Comparison of ENCODE assay signal across 8 mouse cellular contexts in the genomic region with DNA sequence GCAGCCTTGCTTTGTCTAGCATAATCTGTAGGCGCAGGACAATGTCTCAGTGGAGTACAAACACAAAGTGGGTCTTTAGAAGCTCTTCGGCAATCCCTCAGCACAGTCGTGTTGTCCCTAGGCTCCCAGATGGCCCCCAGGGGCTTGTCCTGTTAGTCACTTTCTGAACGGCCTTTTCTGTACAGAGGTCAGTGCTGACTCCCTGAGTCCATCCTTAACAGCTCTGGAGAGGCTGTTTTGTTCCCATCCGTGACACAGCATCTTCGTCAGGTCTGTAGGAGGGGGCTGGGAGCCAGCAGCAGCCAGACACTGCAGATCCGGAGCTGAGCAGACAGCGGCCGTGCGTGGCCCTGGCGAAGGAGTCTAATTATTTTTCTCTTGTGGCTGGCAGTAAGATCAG. TPM values are rescaled to one million over a fixed set of nuclear protein-coding genes. Genes with fewer than 3 reads are reported as not detected.
DNase-seq lines count a peak whose midpoint lies in the region; ATAC-seq and TF ChIP-seq lines count a peak whose summit lies in the region.

No protein-coding gene starts in this region.

- no peak for TF ChIP-seq CTCF in gastrocnemius, adult 2 months (IDR thresholded peaks at IDR 0.05)
- no peak for TF ChIP-seq CTCF in embryonic fibroblast, embryonic 13.5 days (IDR thresholded peaks at IDR 0.05; ENCODE audit: borderline replicate concordance, insufficient read depth, low read length)

- H3K27me3 ChIP-seq in hindbrain, embryonic 16.5 days (replicated peaks; ENCODE audit: control insufficient read depth, insufficient read depth, low read length): no peaks in the 10 kb centered on the region
- H3K27me3 ChIP-seq in neural tube, embryonic 12.5 days (replicated peaks): no peaks in the 10 kb centered on the region

- intact Hi-C loops in gastrocnemius, adult 2 months (cut with DNase I): no loop called here
- intact Hi-C loops in gastrocnemius, postnatal 36 days (cut with DNase I): no loop called here

- WGBS in hindbrain, embryonic 16.5 days: 10% methylated on average over 11 of the region's 11 CpGs
- 25% methylated on average over 11 of the region's 11 CpGs for WGBS in neural tube, embryonic 12.5 days

- peak overlapping the region; percentile 99 for H3K27ac ChIP-seq in gastrocnemius, adult 2 months
- peak overlapping the region; percentile 35 for H3K27ac ChIP-seq in ES-E14 (ENCODE audit: insufficient read depth, low read depth, low read length, poor library complexity, severe bottlenecking)
- peak overlapping the region; percentile 62 for H3K27ac ChIP-seq in embryonic fibroblast, embryonic 13.5 days (ENCODE audit: insufficient read depth, low read length)
- H3K27ac ChIP-seq in hindbrain, embryonic 16.5 days (ENCODE audit: low read depth, low read length): peak overlapping the region; percentile 13
- H3K27ac ChIP-seq in neural tube, embryonic 12.5 days: no peak overlapping the region

- H3K36me3 ChIP-seq in ES-E14 (ENCODE audit: control insufficient read depth, insufficient read depth, low read length, poor library complexity, severe bottlenecking): no peaks in the 10 kb centered on the region
- H3K36me3 ChIP-seq in hindbrain, embryonic 16.5 days (ENCODE audit: control insufficient read depth, insufficient read depth, low read length): no peaks in the 10 kb centered on the region
- H3K36me3 ChIP-seq in neural tube, embryonic 12.5 days: no peaks in the 10 kb centered on the region

- no peaks in the 10 kb centered on the region for H3K9me3 ChIP-seq in ES-E14 (ENCODE audit: control insufficient read depth, insufficient read depth, low read depth, low read length)
- H3K9me3 ChIP-seq in hindbrain, embryonic 16.5 days (ENCODE audit: control insufficient read depth, low read length): no peaks in the 10 kb centered on the region
- no peaks in the 10 kb centered on the region for H3K9me3 ChIP-seq in neural tube, embryonic 12.5 days

- peaks cover 4 to 22% of the 10 kb centered on the region in 2 experiments for H3K4me1 ChIP-seq in ES-E14 (ENCODE audit: control insufficient read depth in 2 of 2, insufficient read depth in 2 of 2, low read length in 2 of 2, poor library complexity in 1 of 2)
- peaks cover 29% of the 10 kb centered on the region for H3K4me1 ChIP-seq in embryonic fibroblast, embryonic 13.5 days (ENCODE audit: control insufficient read depth, insufficient read depth, low read length)
- peaks cover 48% of the 10 kb centered on the region for H3K4me1 ChIP-seq in hindbrain, embryonic 16.5 days (ENCODE audit: control insufficient read depth, insufficient read depth, low read depth, low read length)
- H3K4me1 ChIP-seq in neural tube, embryonic 12.5 days: peaks cover 27% of the 10 kb centered on the region

- DNase-seq in gastrocnemius, adult 2 months: peak; percentile 65
- DNase-seq in gastrocnemius, postnatal 36 days: no peak
- no peak for DNase-seq in ES-E14 (ENCODE audit: low read depth, low spot score)
- no peak for DNase-seq in B cell, adult 2 months
- DNase-seq in left cerebral cortex, adult 8-10 months (ENCODE audit: low spot score in 2 of 2): no peak

- H3K4me2 ChIP-seq in hindbrain, embryonic 16.5 days (ENCODE audit: low read length): peak overlapping the region; percentile 38
- H3K4me2 ChIP-seq in neural tube, embryonic 12.5 days (replicated peaks): peak overlapping the region; percentile 21

- peak; percentile 41; the same call in 1 of the 2 replicates for TF ChIP-seq POLR2A in embryonic fibroblast, embryonic 13.5 days (IDR thresholded peaks at IDR 0.05; ENCODE audit: low read depth, low read length)

- H3K4me3 ChIP-seq in gastrocnemius, adult 2 months: peak overlapping the region; percentile 60
- H3K4me3 ChIP-seq in ES-E14 (ENCODE audit: insufficient read depth in 1 of 2, low read depth in 1 of 2, low read length in 2 of 2, poor library complexity in 1 of 2, severe bottlenecking in 1 of 2): no peak overlapping the region
- no peak overlapping the region for H3K4me3 ChIP-seq in embryonic fibroblast, embryonic 13.5 days (ENCODE audit: insufficient read depth, low read length)
- H3K4me3 ChIP-seq in hindbrain, embryonic 16.5 days (ENCODE audit: low read length): no peak overlapping the region
- H3K4me3 ChIP-seq in neural tube, embryonic 12.5 days: no peak overlapping the region

- in situ Hi-C loops in ES-E14 (cut with MboI; ENCODE audit: low sequenced_read_pairs in 2 of 2, unreplicated experiment in 2 of 2): no loop called here

- peak overlapping the region; percentile 37; the same call in 1 of the 2 replicates for H3K9ac ChIP-seq in ES-E14 (ENCODE audit: insufficient read depth, low read depth, low read length, poor library complexity, severe bottlenecking)
- H3K9ac ChIP-seq in hindbrain, embryonic 16.5 days (ENCODE audit: low read depth, low read length): peak overlapping the region; percentile 41; the same call in 1 of the 2 replicates
- H3K9ac ChIP-seq in neural tube, embryonic 12.5 days: no peak overlapping the region

- peak; percentile 77; the same call in 1 of the 2 replicates for ATAC-seq in hindbrain, embryonic 16.5 days
- ATAC-seq in neural tube, embryonic 12.5 days (ENCODE audit: low FRiP score, low read depth): no peak

TF ChIP-seq in ES-E14, 5 proteins besides CTCF, POLR2A, EP300 and RAD21:
- no peak for TF ChIP-seq ZNF384 (IDR thresholded peaks at IDR 0.05; ENCODE audit: low read depth, low read length)
- no peak for TF ChIP-seq ZC3H11A (IDR thresholded peaks at IDR 0.05; ENCODE audit: borderline replicate concordance, low read depth, low read length)
- no peak for TF ChIP-seq MAFK (IDR thresholded peaks at IDR 0.05; ENCODE audit: insufficient read depth, low read depth, low read length)
- no peak for TF ChIP-seq HCFC1 (IDR thresholded peaks at IDR 0.05; ENCODE audit: borderline replicate concordance, insufficient read depth, low read length)
- TF ChIP-seq CHD2 (IDR thresholded peaks at IDR 0.05; ENCODE audit: low read depth, low read length): no peak

RNA-seq across cellular contexts. Expression of gene Bag3, which starts 7.6 kb away (rescaled TPM):
- 100 to 1,000 TPM; 133 to 186 TPM for total RNA-seq in gastrocnemius, adult 2 months (2021)
- 100 to 1,000 TPM; 130 to 132 TPM for total RNA-seq in gastrocnemius, postnatal 36 days (2021)
- total RNA-seq in ES-E14 (2012; rRNA removed): 6.3 and 13.6 TPM in 2 replicates
- polyA plus RNA-seq in embryonic fibroblast, embryonic 13.5 days (2011; ENCODE audit: insufficient read length, low read depth, missing spikeins): 63.4 and 70.8 TPM in 2 replicates
- 2.7 and 3.8 TPM in 2 replicates for polyA plus RNA-seq in hindbrain, embryonic 16.5 days (2015; fragmentation: Nextera tagmentation; extraction: Ambion mirVana)
- 4.5 and 4.7 TPM in 2 replicates for polyA plus RNA-seq in neural tube, embryonic 12.5 days (2016; fragmentation: Nextera tagmentation; extraction: Ambion mirVana)
- 10 to 100 TPM in 1 of 4 experiments, 1 to 10 TPM in 3; 8.2 to 10.2 (median 9.3) TPM for total RNA-seq in left cerebral cortex, adult 8-10 months (2022)
